Mouse (Mus musculus) neural tube, embryonic 13.5 days (tissue): ENCODE measurements around the gene Rbfox1. TPM values are rescaled to one million over a fixed set of nuclear protein-coding genes. Genes with fewer than 3 reads are reported as not detected.
A peak's percentile ranks its signal among the peaks of the same experiment; 100 is the strongest.

Experiments used
- ATAC-seq: fragments of 200-750 bp; cut with Nextera tagmentation; 2 replicates; pipeline ENCODE4 v1.8.0; 2017; ENCODE audit warnings: low read depth, mild to moderate bottlenecking, moderate TSS enrichment, moderate library complexity
- H3K27ac ChIP-seq: fragments of 300-500 bp; sonication (generic); replicated peaks from 2 replicates; pipeline ENCODE4 v1.5.1; 2015; ENCODE audit warnings: moderate library complexity, mild to moderate bottlenecking, inconsistent platforms
- H3K27me3 ChIP-seq: fragments of 300-500 bp; sonication (generic); 2 replicates; pipeline ENCODE4 v1.6.1; 2015; ENCODE audit warnings: mild to moderate bottlenecking, inconsistent platforms
- H3K36me3 ChIP-seq: fragments of 300-500 bp; sonication (generic); 2 replicates; pipeline ENCODE4 v1.6.1; 2015; ENCODE audit warnings: mild to moderate bottlenecking, inconsistent platforms
- H3K4me1 ChIP-seq: fragments of 300-500 bp; sonication (generic); replicated peaks from 2 replicates; pipeline ENCODE4 v1.6.1; 2015; ENCODE audit warnings: inconsistent platforms
- H3K4me2 ChIP-seq: fragments of 300-500 bp; sonication (generic); 2 replicates; pipeline ENCODE4 v1.6.1; 2015; ENCODE audit warnings: inconsistent platforms, mild to moderate bottlenecking, moderate library complexity
- H3K4me3 ChIP-seq: fragments of 300-500 bp; sonication (generic); 2 replicates; pipeline ENCODE4 v1.5.1; 2015; ENCODE audit warnings: mild to moderate bottlenecking, inconsistent platforms
- H3K9ac ChIP-seq: fragments of 300-500 bp; sonication (generic); 2 replicates; pipeline ENCODE4 v1.6.1; 2015; ENCODE audit warnings: moderate library complexity, mild to moderate bottlenecking, inconsistent platforms
- H3K9me3 ChIP-seq: fragments of 300-500 bp; sonication (generic); 2 replicates; pipeline ENCODE4 v1.6.1; 2016; ENCODE audit warnings: inconsistent platforms
- WGBS: fragments of 180-500 bp; shearing (Covaris S2); methylation state at CpG from one replicate; pipeline ENCODE4 v1.1.7; 2015; 5-methylcytosine and 5-hydroxymethylcytosine counted together
- polyA plus RNA-seq: library from polyadenylated mRNA; unstranded; fragments of >200 nt; fragmentation: Nextera tagmentation; extraction: Ambion mirVana; gene quantifications from 2 replicates; pipeline ENCODE4 v1.2.1, GENCODE M21; 2015

Rbfox1 gene
- polyA plus RNA-seq, 1 experiment from 2014 or later: 229 TPM

DNA sequence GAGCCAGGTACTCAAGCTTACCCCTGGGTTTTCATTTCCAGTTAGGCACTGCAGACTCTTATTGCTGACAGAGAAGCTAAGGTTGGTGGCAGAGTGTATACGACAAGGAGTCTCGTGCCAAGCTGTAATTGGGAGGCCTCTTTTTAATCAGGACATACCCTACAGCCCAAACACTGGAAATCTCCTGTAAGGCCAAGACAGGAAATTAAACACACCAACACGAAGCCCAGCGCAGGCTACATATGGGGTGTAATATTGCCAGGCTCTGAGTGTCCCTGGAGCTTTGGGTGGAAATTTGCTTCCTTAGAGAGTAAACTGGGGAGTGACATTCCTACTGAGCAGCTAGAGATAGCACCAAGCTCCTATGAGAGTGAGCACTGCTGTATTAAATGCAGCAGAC, 279.3 kb downstream of the Rbfox1 start:
- H3K27ac ChIP-seq: no peak overlapping the region
- 85% methylated on average over 4 of the region's 4 CpGs for WGBS
- no peaks in the 10 kb centered on the region for H3K36me3 ChIP-seq
- H3K4me3 ChIP-seq: no peak overlapping the region
- no peak for ATAC-seq
- no peaks in the 10 kb centered on the region for H3K9me3 ChIP-seq
- H3K27me3 ChIP-seq: no peaks in the 10 kb centered on the region
- no peaks in the 10 kb centered on the region for H3K4me1 ChIP-seq
- no peak overlapping the region for H3K9ac ChIP-seq
- no peak overlapping the region for H3K4me2 ChIP-seq

DNA sequence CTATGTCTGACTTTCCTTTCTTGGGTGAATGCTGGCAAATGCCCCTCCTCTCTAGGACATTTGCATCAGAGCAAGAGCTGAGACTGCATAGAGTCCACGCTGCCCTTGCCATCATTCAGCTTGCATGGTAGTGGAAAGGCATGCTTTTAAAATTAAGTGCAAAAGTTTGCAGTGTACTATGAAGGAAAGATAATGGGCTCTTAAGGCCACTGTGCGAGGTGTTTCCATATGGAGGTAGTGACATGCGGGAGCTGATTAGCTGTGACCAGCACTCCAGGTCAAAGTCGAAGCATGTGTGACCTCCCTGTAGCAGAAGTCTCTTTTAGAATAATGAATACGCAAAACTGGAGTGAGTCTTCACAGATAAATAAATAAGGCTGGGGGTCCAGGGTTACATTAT, 284.2 kb downstream of the Rbfox1 start:
- no peaks in the 10 kb centered on the region for H3K4me1 ChIP-seq
- WGBS: 92% methylated on average over 5 of the region's 5 CpGs
- H3K9me3 ChIP-seq: no peaks in the 10 kb centered on the region
- H3K9ac ChIP-seq: no peak overlapping the region
- H3K27ac ChIP-seq: no peak overlapping the region
- H3K36me3 ChIP-seq: no peaks in the 10 kb centered on the region
- no peaks in the 10 kb centered on the region for H3K27me3 ChIP-seq
- no peak overlapping the region for H3K4me3 ChIP-seq
- H3K4me2 ChIP-seq: no peak overlapping the region
- ATAC-seq: no peak

DNA sequence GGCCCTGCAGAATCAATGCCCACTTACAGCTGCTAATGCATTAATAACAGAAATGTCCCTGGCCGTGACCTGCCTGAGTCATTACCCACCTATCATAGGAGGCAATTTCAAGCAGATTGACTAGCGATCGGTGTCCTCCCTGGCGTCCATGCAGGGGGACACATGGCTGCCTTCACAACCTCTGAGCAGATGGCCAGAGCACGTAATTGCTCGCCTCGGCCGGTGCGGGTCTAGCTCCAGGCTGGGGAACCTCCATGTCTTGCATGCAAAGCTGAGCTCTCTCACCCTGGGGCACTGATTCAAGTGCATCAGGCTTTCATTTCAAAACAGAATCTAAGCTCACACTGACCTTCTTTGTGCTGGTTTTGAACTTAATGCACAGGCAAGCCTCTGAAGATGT, 295.7 kb downstream of the Rbfox1 start:
- Histone ChIP-seq H3K4me2 (no peak overlapping the region), H3K4me1 (no peaks in the 10 kb centered on the region), H3K36me3 (no peaks in the 10 kb centered on the region), H3K27ac (no peak overlapping the region), H3K4me3 (no peak overlapping the region), H3K9me3 (no peaks in the 10 kb centered on the region), H3K27me3 (no peaks in the 10 kb centered on the region), H3K9ac (no peak overlapping the region)
- no peak for ATAC-seq
- 80% methylated on average over 9 of the region's 9 CpGs for WGBS

DNA sequence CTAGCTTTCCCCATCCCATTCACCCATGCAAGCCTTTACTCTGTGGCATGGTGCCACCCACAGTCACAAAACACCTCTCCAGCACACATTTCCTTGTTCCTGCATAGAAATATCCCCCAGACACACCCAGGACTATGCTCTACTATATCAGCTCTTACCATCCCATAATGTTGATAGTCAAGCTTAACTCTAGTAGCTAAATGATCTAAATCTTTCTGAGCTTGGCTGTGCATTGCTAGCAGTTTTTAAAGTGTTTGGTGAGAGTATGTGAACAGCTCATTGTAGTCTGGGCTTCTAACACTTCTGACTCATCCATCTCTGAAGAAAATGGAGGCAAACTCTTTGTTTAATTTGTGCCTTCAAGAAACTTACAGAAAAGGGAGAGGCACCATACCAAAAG, 297.2 kb downstream of the Rbfox1 start:
- H3K4me1 ChIP-seq: no peaks in the 10 kb centered on the region
- no peak overlapping the region for H3K4me2 ChIP-seq
- H3K27ac ChIP-seq: no peak overlapping the region
- no peak overlapping the region for H3K4me3 ChIP-seq
- no peaks in the 10 kb centered on the region for H3K36me3 ChIP-seq
- no peak overlapping the region for H3K9ac ChIP-seq
- no peak for ATAC-seq
- no peaks in the 10 kb centered on the region for H3K27me3 ChIP-seq
- no peaks in the 10 kb centered on the region for H3K9me3 ChIP-seq

DNA sequence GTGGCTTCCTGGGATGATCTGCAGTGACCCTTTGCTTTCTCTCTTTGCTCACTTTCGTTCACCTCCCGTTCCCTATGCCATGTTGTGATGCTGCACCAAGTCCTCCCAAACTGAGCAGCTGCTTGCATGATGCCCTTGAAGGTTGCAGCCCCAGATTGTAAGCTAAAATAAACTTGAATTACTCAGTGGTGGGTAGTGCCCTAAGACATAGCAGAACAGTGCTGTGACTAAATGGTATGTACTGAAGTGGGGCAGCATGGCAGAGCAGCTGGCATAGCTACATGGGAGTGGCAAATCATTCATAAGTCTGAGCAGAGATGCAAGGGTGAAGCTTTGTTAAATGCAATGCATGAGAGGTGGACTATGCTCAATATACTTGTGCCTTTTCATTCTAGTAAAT, 307.2 kb downstream of the Rbfox1 start:
- WGBS: 76% methylated on average over 2 of the region's 2 CpGs
- Histone ChIP-seq H3K27me3 (no peaks in the 10 kb centered on the region), H3K4me2 (no peak overlapping the region), H3K4me3 (no peak overlapping the region), H3K4me1 (no peaks in the 10 kb centered on the region), H3K9ac (no peak overlapping the region), H3K27ac (no peak overlapping the region), H3K36me3 (no peaks in the 10 kb centered on the region), H3K9me3 (no peaks in the 10 kb centered on the region)
- no peak for ATAC-seq

DNA sequence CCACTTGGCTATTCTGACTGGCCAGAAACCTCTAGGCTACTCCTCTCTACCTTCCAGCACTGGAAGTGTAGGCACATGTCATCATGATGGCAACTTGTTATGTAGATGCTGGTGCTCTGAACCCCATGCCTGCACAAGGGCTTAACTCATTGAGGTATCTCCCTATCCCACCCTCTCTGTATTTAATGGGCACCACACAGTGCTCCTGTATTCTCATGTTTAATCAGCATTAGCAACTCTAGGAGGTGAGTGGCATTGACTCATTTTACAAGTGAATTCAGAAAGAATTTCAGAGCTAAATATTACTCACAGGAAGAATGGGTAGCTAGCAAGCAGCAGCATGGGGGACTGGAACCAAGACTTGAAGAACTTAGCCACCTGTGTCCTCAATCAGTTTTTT, 321.3 kb downstream of the Rbfox1 start:
- Histone ChIP-seq H3K27me3 (no peaks in the 10 kb centered on the region), H3K4me3 (no peak overlapping the region), H3K9me3 (no peaks in the 10 kb centered on the region), H3K9ac (no peak overlapping the region), H3K4me1 (0 out of 2 replicates have a peak, but pooled peaks cover 3% of the 10 kb centered on the region), H3K36me3 (no peaks in the 10 kb centered on the region), H3K27ac (no peak overlapping the region), H3K4me2 (no peak overlapping the region)
- ATAC-seq: no peak

DNA sequence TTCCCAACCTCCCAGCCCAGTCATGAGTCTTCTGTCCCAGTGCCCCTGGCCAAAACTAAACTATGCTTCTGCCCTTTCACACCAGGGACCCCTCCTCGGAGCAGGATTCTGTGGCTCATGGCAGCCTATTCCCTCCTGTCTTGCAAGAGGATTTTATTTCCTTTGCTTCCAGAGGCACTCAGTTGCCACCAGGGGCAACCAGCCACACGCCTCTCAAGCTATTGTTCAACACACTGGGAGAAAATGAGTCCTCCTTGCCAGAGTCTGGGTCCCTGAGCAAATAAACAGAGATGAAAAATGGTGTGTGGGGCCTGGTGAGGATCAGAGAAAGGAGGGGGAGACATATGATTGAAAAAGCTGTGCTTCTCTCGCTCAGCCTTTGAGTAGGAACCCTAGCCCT, 327.8 kb downstream of the Rbfox1 start:
- Histone ChIP-seq H3K36me3 (no peaks in the 10 kb centered on the region), H3K4me3 (no peak overlapping the region), H3K27ac (peak overlapping the region; percentile 67), H3K9ac (no peak overlapping the region), H3K27me3 (no peaks in the 10 kb centered on the region), H3K4me2 (no peak overlapping the region), H3K9me3 (no peaks in the 10 kb centered on the region), H3K4me1 (peaks cover 14% of the 10 kb centered on the region; the same call in 1 of the 2 replicates)
- 32% methylated on average over 3 of the region's 3 CpGs for WGBS
- ATAC-seq: peak; percentile 40; the same call in 1 of the 2 replicates

DNA sequence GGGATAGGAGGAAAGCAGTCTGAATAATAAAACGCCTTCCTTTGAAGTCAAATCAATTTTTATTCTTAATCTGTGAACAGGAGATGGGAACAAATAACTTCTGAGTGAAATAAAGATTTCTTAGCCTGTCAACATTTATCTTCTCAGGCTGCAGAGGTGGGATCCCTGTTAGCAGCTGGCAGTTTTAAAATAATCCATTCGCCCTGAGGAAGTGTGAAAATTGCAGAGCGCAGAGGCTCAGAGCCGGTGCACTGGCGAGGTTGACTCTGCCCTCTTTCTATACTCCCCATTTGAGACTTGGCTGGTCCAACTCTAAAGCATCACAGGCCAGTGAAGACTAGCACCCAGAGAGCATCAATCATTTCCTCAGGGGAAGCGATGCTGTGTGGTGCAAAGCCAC, 342.3 kb downstream of the Rbfox1 start:
- Histone ChIP-seq H3K9me3 (no peaks in the 10 kb centered on the region), H3K4me2 (no peak overlapping the region), H3K4me1 (no peaks in the 10 kb centered on the region), H3K36me3 (no peaks in the 10 kb centered on the region), H3K27ac (no peak overlapping the region), H3K4me3 (no peak overlapping the region), H3K9ac (no peak overlapping the region), H3K27me3 (no peaks in the 10 kb centered on the region)
- ATAC-seq: no peak
- 59% methylated on average over 6 of the region's 6 CpGs for WGBS

DNA sequence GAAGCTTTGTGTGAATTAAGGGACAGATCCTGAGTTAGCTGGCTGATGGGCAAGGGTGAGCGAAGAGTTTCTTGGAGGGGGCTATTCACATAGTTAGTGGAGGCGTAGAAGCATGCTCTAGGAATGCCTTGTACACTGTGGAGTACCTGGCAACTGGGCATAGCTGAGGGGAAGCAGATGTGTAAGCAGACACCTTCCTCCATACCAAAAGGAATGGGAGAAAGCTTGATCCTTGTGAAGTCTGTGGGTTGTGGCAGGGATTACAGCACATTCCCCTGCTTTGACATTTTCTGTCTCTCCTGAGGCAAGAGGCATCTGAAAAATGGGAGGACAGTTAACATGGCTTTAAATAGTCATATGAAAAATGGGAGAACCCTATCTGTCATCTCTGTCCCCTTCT, 347.8 kb downstream of the Rbfox1 start:
- ATAC-seq: no peak
- Histone ChIP-seq H3K4me2 (no peak overlapping the region), H3K27ac (no peak overlapping the region), H3K9ac (no peak overlapping the region), H3K4me3 (no peak overlapping the region), H3K36me3 (no peaks in the 10 kb centered on the region), H3K9me3 (no peaks in the 10 kb centered on the region), H3K4me1 (no peaks in the 10 kb centered on the region), H3K27me3 (no peaks in the 10 kb centered on the region)
- WGBS: 92% methylated on average over 2 of the region's 2 CpGs

DNA sequence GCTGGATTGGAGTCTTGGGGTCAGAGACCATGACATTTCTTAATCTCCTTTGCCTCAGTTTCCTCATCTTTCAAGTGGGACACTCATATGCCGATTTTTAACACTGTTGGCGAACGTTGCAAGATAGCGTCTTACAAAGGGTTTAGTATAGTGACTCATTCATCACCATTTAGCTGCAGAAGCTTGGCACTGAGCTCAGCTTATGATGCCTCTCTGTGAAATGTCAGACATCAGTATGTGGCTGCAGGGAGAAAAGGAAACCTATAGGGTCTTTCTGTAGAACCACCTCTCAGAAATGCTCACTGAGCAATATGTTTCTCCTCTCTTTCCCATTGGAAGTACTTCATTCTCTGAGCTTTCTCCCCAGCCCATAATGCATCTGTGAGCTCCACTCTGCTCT, 356.2 kb downstream of the Rbfox1 start:
- Histone ChIP-seq H3K36me3 (no peaks in the 10 kb centered on the region), H3K27me3 (no peaks in the 10 kb centered on the region), H3K4me3 (no peak overlapping the region), H3K9me3 (no peaks in the 10 kb centered on the region), H3K4me2 (no peak overlapping the region), H3K9ac (no peak overlapping the region), H3K4me1 (no peaks in the 10 kb centered on the region), H3K27ac (no peak overlapping the region)
- no peak for ATAC-seq
- WGBS: 97% methylated on average over 4 of the region's 4 CpGs

DNA sequence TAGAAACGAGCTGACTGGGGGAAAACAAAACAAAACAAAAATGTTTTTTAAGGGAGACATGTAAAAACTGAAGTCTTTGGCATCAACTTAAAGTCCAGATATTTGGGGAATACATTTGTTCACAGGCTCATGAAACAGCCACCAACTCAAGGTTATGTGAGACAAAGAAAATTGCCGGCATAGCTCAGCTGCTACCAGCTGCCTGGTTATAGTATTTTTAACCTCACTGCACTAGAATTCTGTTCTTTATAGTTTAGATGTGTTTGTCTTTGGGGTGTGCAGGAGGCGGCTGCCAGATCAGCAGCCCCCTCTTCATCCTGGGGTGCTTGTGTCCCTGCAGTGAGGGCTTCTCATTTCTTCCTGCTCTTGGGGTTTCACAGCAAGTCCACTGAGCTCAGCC, 357.3 kb downstream of the Rbfox1 start:
- Histone ChIP-seq H3K4me3 (no peak overlapping the region), H3K27ac (no peak overlapping the region), H3K36me3 (no peaks in the 10 kb centered on the region), H3K4me2 (no peak overlapping the region), H3K27me3 (no peaks in the 10 kb centered on the region), H3K9ac (no peak overlapping the region), H3K4me1 (no peaks in the 10 kb centered on the region), H3K9me3 (no peaks in the 10 kb centered on the region)
- WGBS: 83% methylated on average over 3 of the region's 3 CpGs
- no peak for ATAC-seq

DNA sequence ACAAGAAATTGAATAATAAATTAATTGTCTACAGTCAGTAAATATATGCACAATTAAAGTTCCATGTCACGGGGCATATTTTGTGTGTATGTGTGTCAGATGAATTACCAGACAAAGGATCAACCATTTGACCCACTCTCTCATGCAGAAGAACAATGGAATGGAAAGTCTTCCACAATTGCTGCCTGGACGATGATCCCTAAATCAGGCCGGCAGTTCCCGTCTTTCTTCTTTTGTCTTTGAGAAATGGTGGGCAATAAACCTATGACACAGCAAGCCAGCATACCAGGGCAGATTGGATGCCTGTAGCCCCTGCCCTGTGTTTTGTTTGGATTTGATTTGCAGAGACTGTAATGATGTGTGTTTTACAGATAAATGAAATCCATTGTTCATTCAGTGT, 362.4 kb downstream of the Rbfox1 start:
- H3K4me2 ChIP-seq: no peak overlapping the region
- H3K9me3 ChIP-seq: no peaks in the 10 kb centered on the region
- H3K4me1 ChIP-seq: no peaks in the 10 kb centered on the region
- H3K4me3 ChIP-seq: no peak overlapping the region
- no peaks in the 10 kb centered on the region for H3K27me3 ChIP-seq
- no peak for ATAC-seq
- no peaks in the 10 kb centered on the region for H3K36me3 ChIP-seq
- no peak overlapping the region for H3K9ac ChIP-seq
- no peak overlapping the region for H3K27ac ChIP-seq
- WGBS: 15% methylated on average over 4 of the region's 4 CpGs

DNA sequence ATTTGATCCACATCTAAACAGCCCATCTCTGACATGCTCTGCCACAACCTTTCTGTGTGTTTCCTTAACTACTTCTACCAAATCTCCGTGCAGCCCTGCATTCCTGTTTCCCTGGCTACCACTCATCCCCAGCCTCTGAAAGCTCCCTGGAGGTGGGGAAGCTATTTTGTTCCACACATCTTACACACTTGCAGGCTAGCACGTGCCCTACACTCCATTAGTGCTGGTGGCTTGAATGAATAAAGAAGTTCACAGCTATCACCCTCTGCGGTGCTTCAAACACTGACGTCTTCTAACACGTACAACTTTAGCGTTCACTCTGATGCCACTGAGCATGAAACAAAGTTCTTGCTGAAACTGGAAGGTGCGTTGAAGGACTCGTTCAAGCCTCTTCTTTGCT, 379.4 kb downstream of the Rbfox1 start:
- no peak overlapping the region for H3K9ac ChIP-seq
- no peaks in the 10 kb centered on the region for H3K9me3 ChIP-seq
- H3K27ac ChIP-seq: no peak overlapping the region
- 58% methylated on average over 8 of the region's 8 CpGs for WGBS
- no peak for ATAC-seq
- H3K27me3 ChIP-seq: no peaks in the 10 kb centered on the region
- no peak overlapping the region for H3K4me2 ChIP-seq
- H3K36me3 ChIP-seq: no peaks in the 10 kb centered on the region
- H3K4me3 ChIP-seq: no peak overlapping the region
- H3K4me1 ChIP-seq: no peaks in the 10 kb centered on the region

DNA sequence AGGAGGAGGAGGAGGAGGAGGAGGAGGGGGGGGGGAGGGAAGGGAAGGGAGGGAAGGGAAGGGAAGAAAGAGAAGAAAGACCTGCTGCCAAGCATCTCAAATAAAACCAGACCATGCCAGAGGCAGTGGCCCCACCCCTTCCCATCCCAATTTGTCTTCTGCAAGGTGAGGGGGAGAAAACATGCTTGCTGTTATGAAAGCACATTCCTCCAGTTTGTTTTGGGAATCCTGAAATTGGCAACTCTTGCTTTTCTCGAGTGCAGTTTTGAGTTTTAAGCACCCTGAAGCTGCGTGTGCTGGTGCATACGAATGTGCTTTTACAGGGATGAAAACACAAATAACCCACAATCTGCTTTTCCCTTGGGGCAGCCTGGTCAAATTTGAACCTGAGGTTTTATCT, 380.5 kb downstream of the Rbfox1 start:
- no peaks in the 10 kb centered on the region for H3K4me1 ChIP-seq
- no peak for ATAC-seq

More for the DNA sequence above, 380.5 kb downstream of the Rbfox1 start:
- Histone ChIP-seq H3K27me3 (no peaks in the 10 kb centered on the region), H3K9ac (no peak overlapping the region), H3K4me2 (no peak overlapping the region), H3K27ac (no peak overlapping the region), H3K36me3 (no peaks in the 10 kb centered on the region), H3K9me3 (no peaks in the 10 kb centered on the region), H3K4me3 (no peak overlapping the region)
- WGBS: 80% methylated on average over 3 of the region's 3 CpGs
